Mouse (Mus musculus) limb, embryonic 12.5 days (tissue): ENCODE data around the gene Llgl1. TPM values are rescaled to one million over a fixed set of nuclear protein-coding genes. Genes with fewer than 3 reads are reported as not detected.

ENCODE experiments used
- ATAC-seq: fragments of 200-750 bp; cut with Nextera tagmentation; 2 replicates; pipeline ENCODE4 v1.8.0; 2017; ENCODE audit warnings: low read depth, moderate TSS enrichment; ENCODE audit not compliant: insufficient number of reproducible peaks, insufficient read depth, low FRiP score, low TSS enrichment
- H3K27ac ChIP-seq: fragments of 300-500 bp; sonication (generic); 2 replicates; pipeline ENCODE4 v1.5.1; 2016; ENCODE audit warnings: mild to moderate bottlenecking, moderate library complexity
- H3K27me3 ChIP-seq: fragments of 300-500 bp; sonication (generic); 2 replicates; pipeline ENCODE4 v1.6.1; 2016; ENCODE audit warnings: mild to moderate bottlenecking, moderate library complexity
- H3K36me3 ChIP-seq: fragments of 300-500 bp; sonication (generic); 2 replicates; pipeline ENCODE4 v1.6.1; 2016; ENCODE audit warnings: mild to moderate bottlenecking, moderate library complexity
- H3K4me1 ChIP-seq: fragments of 300-500 bp; sonication (generic); replicated peaks from 2 replicates; pipeline ENCODE4 v1.6.1; 2016
- H3K4me2 ChIP-seq: fragments of 300-500 bp; sonication (generic); 2 replicates; pipeline ENCODE4 v1.6.1; 2016; ENCODE audit warnings: mild to moderate bottlenecking, moderate library complexity
- H3K4me3 ChIP-seq: fragments of 300-500 bp; sonication (generic); replicated peaks from 2 replicates; pipeline ENCODE4 v1.5.1; 2016; ENCODE audit warnings: mild to moderate bottlenecking
- H3K9ac ChIP-seq: fragments of 300-500 bp; sonication (generic); replicated peaks from 2 replicates; pipeline ENCODE4 v1.6.1; 2016; ENCODE audit warnings: mild to moderate bottlenecking, moderate library complexity
- H3K9me3 ChIP-seq: fragments of 300-500 bp; sonication (generic); 2 replicates; pipeline ENCODE4 v1.6.1; 2016; ENCODE audit warnings: mild to moderate bottlenecking, moderate library complexity
- WGBS: fragments of 180-500 bp; shearing (Covaris S2); methylation state at CpG from one replicate; pipeline ENCODE4 v1.1.7; 2016; 5-methylcytosine and 5-hydroxymethylcytosine counted together
- microRNA-seq: library from miRNA; unstranded; fragments of <30 nt; microRNA quantifications from one replicate; pipeline ENCODE4, GENCODE M21; 2017
- polyA plus RNA-seq: library from polyadenylated mRNA; unstranded; fragments of >200 nt; fragmentation: Nextera tagmentation; extraction: Ambion mirVana; gene quantifications from 2 replicates; pipeline ENCODE4 v1.2.1, GENCODE M21; 2016

Gene Llgl1
- polyA plus RNA-seq, 1 experiment from 2014 or later = 117 TPM

DNA sequence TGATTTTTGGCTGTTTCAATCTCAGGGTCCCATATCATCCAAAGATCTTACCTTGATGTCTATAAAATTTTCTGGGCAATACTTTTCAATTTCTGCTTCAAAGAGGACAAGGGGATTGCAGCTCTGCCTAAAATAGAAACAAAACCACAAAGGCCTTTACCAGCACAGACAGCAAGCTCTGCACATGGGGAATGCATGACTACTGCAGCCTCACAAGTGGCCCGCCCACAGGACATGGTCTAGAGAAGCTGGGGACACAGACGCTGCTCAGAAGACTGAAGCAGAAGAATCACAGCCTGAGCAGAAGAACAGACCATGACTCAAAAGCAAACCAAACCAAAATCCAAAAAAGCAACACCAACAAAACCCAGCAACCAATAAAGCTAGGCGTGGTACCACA is 62.2 kb downstream of the Llgl1 start:
- H3K4me3 ChIP-seq = no peak overlapping the region
- no peaks in the 10 kb centered on the region for H3K9me3 ChIP-seq
- no peak overlapping the region for H3K4me2 ChIP-seq
- H3K36me3 ChIP-seq = peaks cover 76% of the 10 kb centered on the region
- no peaks in the 10 kb centered on the region for H3K27me3 ChIP-seq
- WGBS = 94% methylated on average over 3 of the region's 3 CpGs
- no peak for ATAC-seq
- no peak overlapping the region for H3K9ac ChIP-seq
- no peaks in the 10 kb centered on the region for H3K4me1 ChIP-seq
- H3K27ac ChIP-seq = no peak overlapping the region

Small RNA genes lying within 50 kb of the gene (microRNA-seq; reads per million reads assigned to microRNA genes)
- 1.6 reads per million for gene Mir5100

Other genes with a start within 250 kb of the Llgl1 start
- 117 and 124 TPM in 2 replicates for gene Drg2, start 245.1 kb upstream of the Llgl1 start, polyA plus RNA-seq
- gene Myo15, start 230.4 kb upstream of the Llgl1 start, polyA plus RNA-seq = 0.64 TPM in 2 replicates
- 31.8 and 40.2 TPM in 2 replicates for gene Alkbh5, start 163.3 kb upstream of the Llgl1 start, polyA plus RNA-seq
- 65.4 and 75.0 TPM in 2 replicates for gene Flii, start 27.5 kb downstream of the Llgl1 start, polyA plus RNA-seq
- gene Mief2, start 28.7 kb downstream of the Llgl1 start, polyA plus RNA-seq = 17.0 and 18.5 TPM in 2 replicates
- 24.6 and 25.9 TPM in 2 replicates for gene Top3a, start 77.6 kb downstream of the Llgl1 start, polyA plus RNA-seq
- gene Smcr8, start 77.8 kb downstream of the Llgl1 start, polyA plus RNA-seq = 6.3 and 7.8 TPM in 2 replicates
- 66.3 and 69.5 TPM in 2 replicates for gene Shmt1, start 112.0 kb downstream of the Llgl1 start, polyA plus RNA-seq
- 29.4 and 30.5 TPM in 2 replicates for gene Dhrs7b, start 130.9 kb downstream of the Llgl1 start, polyA plus RNA-seq
- gene Tmem11, start 179.5 kb downstream of the Llgl1 start, polyA plus RNA-seq = 59.2 and 61.4 TPM in 2 replicates
- gene Natd1, start 215.0 kb downstream of the Llgl1 start, polyA plus RNA-seq = 14.2 and 15.9 TPM in 2 replicates
- 83.1 and 84.7 TPM in 2 replicates for gene Map2k3, start 232.3 kb downstream of the Llgl1 start, polyA plus RNA-seq